Mouse (Mus musculus) spleen, adult 2 months (tissue): ENCODE results near the gene Gm9999. TPM values are rescaled to one million over a fixed set of nuclear protein-coding genes. Genes with fewer than 3 reads are reported as not detected.
"Not testable (repeated sequence)": the region's sequence is repeated elsewhere in the genome, so short reads cannot be mapped to it uniquely, and the experiment has no call there.

ENCODE experiments used
- DNase-seq, 2 experiments: peaks; one replicate each; pipeline versions ENCODE4 v3.0.0 to v3.0.0-alpha.2; 2012 to 2021; ENCODE audit warnings: low spot score in 2 of 2, low read depth in 1 of 2
- H3K27ac ChIP-seq: fragments of 200-500 bp; 2 replicates; pipeline ENCODE4 v1.5.1; 2012; ENCODE audit warnings: low read length, inconsistent platforms; ENCODE audit not compliant: insufficient read depth
- H3K27me3 ChIP-seq: fragments of 200-500 bp; 2 replicates; pipeline ENCODE4 v1.6.1; 2012; ENCODE audit warnings: mild to moderate bottlenecking, moderate library complexity, low read length, inconsistent platforms; ENCODE audit not compliant: control insufficient read depth, insufficient read depth
- H3K36me3 ChIP-seq: fragments of 200-500 bp; 2 replicates; pipeline ENCODE4 v1.6.1; 2012; ENCODE audit warnings: mild to moderate bottlenecking, low read length, inconsistent platforms; ENCODE audit not compliant: control insufficient read depth, insufficient read depth
- H3K4me1 ChIP-seq: fragments of 200-500 bp; 2 replicates; pipeline ENCODE4 v1.6.1; 2011; ENCODE audit warnings: inconsistent platforms; ENCODE audit not compliant: control insufficient read depth, insufficient read depth, insufficient read length
- H3K4me3 ChIP-seq: fragments of 200-500 bp; 2 replicates; pipeline ENCODE4 v1.5.1; 2011; ENCODE audit warnings: mild to moderate bottlenecking, inconsistent platforms; ENCODE audit not compliant: insufficient read depth, insufficient read length; ENCODE audit errors: extremely low read depth
- CTCF ChIP-seq: fragments of 200-500 bp; IDR thresholded peaks from 2 replicates; pipeline ENCODE4 v1.5.1; 2011; ENCODE audit warnings: mild to moderate bottlenecking, inconsistent platforms; ENCODE audit not compliant: insufficient read depth, insufficient read length, insufficient replicate concordance; ENCODE audit errors: extremely low read depth
- POLR2A ChIP-seq: fragments of 200-500 bp; IDR thresholded peaks from 2 replicates; pipeline ENCODE4 v1.6.1; 2011; ENCODE audit warnings: low read depth, low read length, inconsistent platforms
- WGBS: fragments of 180-500 bp; shearing (Covaris S2); methylation state at CpG from one replicate; pipeline ENCODE4 v1.1.7; 2018; 5-methylcytosine and 5-hydroxymethylcytosine counted together
- polyA plus RNA-seq: library from polyadenylated mRNA; depleted of rRNA; stranded (reverse); fragments of >200 nt; gene quantifications from 2 replicates; pipeline ENCODE4 v1.2.3, GENCODE M21; 2012

Gm9999 gene
- polyA plus RNA-seq, 1 experiment, result not detected

DNA sequence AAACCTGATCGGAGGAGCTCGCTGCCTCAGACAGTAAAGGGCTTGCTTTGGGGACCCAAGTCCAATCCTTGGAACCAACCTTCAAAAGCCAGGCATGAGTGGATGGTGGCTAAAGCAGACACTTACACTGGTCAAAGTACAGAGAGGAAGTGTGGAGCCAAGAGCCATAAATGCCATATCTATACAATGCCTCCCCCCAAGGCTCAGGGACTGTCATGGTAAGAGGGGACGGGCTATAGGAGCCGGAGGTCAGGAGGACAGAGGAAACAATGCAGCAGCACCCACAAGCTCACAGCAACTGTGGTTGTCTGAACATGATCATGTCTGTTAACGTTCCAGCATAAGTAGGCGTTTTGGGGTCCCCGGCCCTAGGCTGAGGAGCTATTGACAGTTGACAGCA is 41.1 kb downstream of the Gm9999 start:
- Histone ChIP-seq H3K36me3 (no peaks in the 10 kb centered on the region), H3K4me3 (no peak overlapping the region), H3K4me1 (peaks cover 5% of the 10 kb centered on the region; the same call in 1 of the 2 replicates), H3K27ac (no peak overlapping the region), H3K27me3 (no peaks in the 10 kb centered on the region)
- 94% methylated on average over 7 of the region's 7 CpGs for WGBS
- DNase-seq, result no peak
- TF ChIP-seq CTCF, result no peak
- no peak for TF ChIP-seq POLR2A

- no peak overlapping the region for H3K4me3 ChIP-seq
- H3K27me3 ChIP-seq, result no peaks in the 10 kb centered on the region
- no peaks in the 10 kb centered on the region for H3K36me3 ChIP-seq
- no peak for TF ChIP-seq CTCF
- no peak for TF ChIP-seq POLR2A
- H3K4me1 ChIP-seq, result peaks cover 5% of the 10 kb centered on the region; the same call in 1 of the 2 replicates
- no peak for DNase-seq
- WGBS, result 77% methylated on average over 9 of the region's 9 CpGs
- no peak overlapping the region for H3K27ac ChIP-seq
Measured at GRCm38 (mm10) chr7:47025429-47025828, 42.0 kb downstream of the Gm9999 start.

DNA sequence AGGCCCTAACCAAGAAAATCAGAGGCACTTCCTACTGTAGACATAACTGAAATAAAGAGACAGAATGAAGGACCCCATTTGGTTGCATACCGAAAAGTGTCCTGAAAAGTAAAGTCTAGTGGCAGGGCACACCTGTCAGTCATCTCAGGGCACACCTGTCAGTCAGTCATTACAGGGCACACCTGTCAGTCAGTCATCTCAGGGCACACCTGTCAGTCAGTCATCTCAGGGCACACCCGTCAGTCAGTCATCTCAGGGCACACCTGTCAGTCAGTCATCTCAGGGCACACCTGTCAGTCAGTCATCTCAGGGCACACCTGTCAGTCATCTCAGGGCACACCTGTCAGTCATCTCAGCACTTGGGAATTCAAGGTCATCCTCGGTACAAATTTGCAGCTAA is 43.5 kb downstream of the Gm9999 start:
- not testable (repeated sequence) for DNase-seq, H3K36me3 ChIP-seq, H3K27me3 ChIP-seq, H3K27ac ChIP-seq, H3K4me1 ChIP-seq, H3K4me3 ChIP-seq
- 89% methylated on average over 3 of the region's 3 CpGs for WGBS

- TF ChIP-seq CTCF (no peak), POLR2A (no peak)
- WGBS, result 93% methylated on average over 1 of the region's 1 CpGs
- no peak overlapping the region for H3K4me3 ChIP-seq
- no peaks in the 10 kb centered on the region for H3K27me3 ChIP-seq
- H3K36me3 ChIP-seq, result no peaks in the 10 kb centered on the region
- DNase-seq, result no peak
- no peak overlapping the region for H3K27ac ChIP-seq
- peaks cover 3% of the 10 kb centered on the region; the same call in 1 of the 2 replicates for H3K4me1 ChIP-seq
Measured at GRCm38 (mm10) chr7:47027520-47027919, 44.1 kb downstream of the Gm9999 start.

GRCm38 (mm10) chr7:47030517-47031193 is 47.3 kb downstream of the Gm9999 start:
- Histone ChIP-seq H3K27ac (no peak overlapping the region), H3K4me3 (no peak overlapping the region), H3K27me3 (no peaks in the 10 kb centered on the region), H3K36me3 (no peaks in the 10 kb centered on the region), H3K4me1 (no peaks in the 10 kb centered on the region)
- TF ChIP-seq POLR2A, result no peak
- no peak for TF ChIP-seq CTCF
- WGBS, result 66% methylated on average over 9 of the region's 9 CpGs
- DNase-seq, result no peak

- TF ChIP-seq CTCF (no peak), POLR2A (no peak)
- Histone ChIP-seq H3K4me1 (no peaks in the 10 kb centered on the region), H3K27me3 (no peaks in the 10 kb centered on the region), H3K36me3 (no peaks in the 10 kb centered on the region), H3K27ac (no peak overlapping the region), H3K4me3 (no peak overlapping the region)
- 47% methylated on average over 4 of the region's 4 CpGs for WGBS
- DNase-seq, result no peak
Measured at GRCm38 (mm10) chr7:47031371-47031770, 48.0 kb downstream of the Gm9999 start.

- no peak overlapping the region for H3K27ac ChIP-seq
- 73% methylated on average over 4 of the region's 4 CpGs for WGBS
- H3K4me3 ChIP-seq, result no peak overlapping the region
- H3K36me3 ChIP-seq, result no peaks in the 10 kb centered on the region
- H3K27me3 ChIP-seq, result no peaks in the 10 kb centered on the region
- DNase-seq, result no peak
- no peaks in the 10 kb centered on the region for H3K4me1 ChIP-seq
- no peak for TF ChIP-seq POLR2A
Measured at GRCm38 (mm10) chr7:47034785-47035384, 51.5 kb downstream of the Gm9999 start.
